Comparison of ENCODE assay signal across 20 mouse cellular contexts in genomic region chr6:86489945-86490344, GRCm38 (mm10).
"Had no signal": no experiment of that assay in that cellular context is flagged by ENCODE, and none has a peak within 500 bp of the region (broad histone marks: within the 10 kb centered on the region; RNA-seq: fewer than 3 reads in every experiment).

No protein-coding gene starts in this region.

- H3K36me3 ChIP-seq: kidney, embryonic 15.5 days; limb, embryonic 10.5 days; limb, embryonic 13.5 days; liver, embryonic 13.5 days; midbrain, embryonic 10.5 days; midbrain, embryonic 13.5 days had no signal

- DNase-seq: kidney, adult 8-10 months; kidney, postnatal 10 days; kidney, postnatal 36 days; liver; liver, embryonic 13.5 days; lung, embryonic 14.5 days; right cerebral cortex, adult 18-20 months; right cerebral cortex, postnatal 25 days; spleen, adult 18-20 months; thymus, postnatal 25 days had no signal

- H3K27me3 ChIP-seq: kidney, embryonic 15.5 days; limb, embryonic 13.5 days; liver, embryonic 13.5 days; megakaryocyte, embryonic 14.5 days; midbrain, embryonic 13.5 days had no signal

- H3K9ac ChIP-seq: kidney, embryonic 15.5 days; limb, embryonic 13.5 days; liver, embryonic 13.5 days; lung, embryonic 14.5 days; midbrain, embryonic 13.5 days had no signal

- H3K9me3 ChIP-seq: kidney, embryonic 15.5 days; limb, embryonic 10.5 days; limb, embryonic 13.5 days; liver, embryonic 13.5 days; midbrain, embryonic 10.5 days; midbrain, embryonic 13.5 days had no signal

- H3K27ac ChIP-seq: kidney, embryonic 15.5 days; limb, embryonic 10.5 days; limb, embryonic 13.5 days; liver, embryonic 13.5 days; macrophage; midbrain, embryonic 10.5 days; midbrain, embryonic 13.5 days had no signal

- ATAC-seq: intestine, postnatal 0 days; lung, postnatal 0 days; midbrain, embryonic 13.5 days; midbrain, embryonic 16.5 days had no signal

- H3K4me3 ChIP-seq: kidney, embryonic 15.5 days; limb, embryonic 10.5 days; limb, embryonic 13.5 days; liver, embryonic 13.5 days; megakaryocyte, embryonic 14.5 days; midbrain, embryonic 10.5 days; midbrain, embryonic 13.5 days had no signal

- H3K4me2 ChIP-seq: kidney, embryonic 15.5 days; limb, embryonic 13.5 days; liver, embryonic 13.5 days; lung, embryonic 14.5 days; midbrain, embryonic 13.5 days had no signal
